Mouse (Mus musculus): ENCODE results near the gene Scarf1.

DNA sequence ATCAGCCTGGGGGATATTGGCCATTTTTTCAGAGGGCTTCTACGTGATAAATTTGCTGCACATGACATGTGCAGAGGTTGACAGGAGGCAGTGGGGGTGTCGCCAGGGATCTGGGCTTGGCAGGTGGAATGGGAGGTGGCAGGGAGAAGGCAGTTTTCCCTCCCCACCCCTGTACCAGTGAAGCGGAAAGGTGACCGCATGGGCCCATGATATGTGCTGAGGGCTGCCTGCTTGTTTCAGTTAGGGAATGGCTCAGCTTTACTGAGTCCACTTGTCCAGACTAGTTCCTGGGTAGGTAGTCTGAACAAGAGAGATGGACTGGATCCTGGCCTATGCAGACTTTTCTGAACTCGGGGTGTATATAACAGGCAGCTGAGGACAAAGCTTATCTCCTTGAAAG is 38.0 kb downstream of the Scarf1 start:
- TF ChIP-seq CTCF (IDR thresholded peaks at IDR 0.05; ENCODE audit: low read depth, low read length): no peak
- no peak for TF ChIP-seq POLR2A (IDR thresholded peaks at IDR 0.05; ENCODE audit: insufficient read depth, low read length)
- TF ChIP-seq EP300 (IDR thresholded peaks at IDR 0.05; ENCODE audit: insufficient read depth, low read depth, low read length): no peak

Data from ES-Bruce4 (cell line).